Mouse (Mus musculus): ENCODE data around the gene Crybg1.

GRCm38 (mm10) chr10:43916737-43917136, 231.9 kb downstream of the Crybg1 start:
- TF ChIP-seq CHD2 (IDR thresholded peaks at IDR 0.05; ENCODE audit: low read depth, low read length) (no peak), MAFK (IDR thresholded peaks at IDR 0.05; ENCODE audit: insufficient read depth, low read depth, low read length) (no peak), ZNF384 (IDR thresholded peaks at IDR 0.05; ENCODE audit: low read depth, low read length) (no peak), ZC3H11A (IDR thresholded peaks at IDR 0.05; ENCODE audit: borderline replicate concordance, low read depth, low read length) (no peak)
